In the genomic region with DNA sequence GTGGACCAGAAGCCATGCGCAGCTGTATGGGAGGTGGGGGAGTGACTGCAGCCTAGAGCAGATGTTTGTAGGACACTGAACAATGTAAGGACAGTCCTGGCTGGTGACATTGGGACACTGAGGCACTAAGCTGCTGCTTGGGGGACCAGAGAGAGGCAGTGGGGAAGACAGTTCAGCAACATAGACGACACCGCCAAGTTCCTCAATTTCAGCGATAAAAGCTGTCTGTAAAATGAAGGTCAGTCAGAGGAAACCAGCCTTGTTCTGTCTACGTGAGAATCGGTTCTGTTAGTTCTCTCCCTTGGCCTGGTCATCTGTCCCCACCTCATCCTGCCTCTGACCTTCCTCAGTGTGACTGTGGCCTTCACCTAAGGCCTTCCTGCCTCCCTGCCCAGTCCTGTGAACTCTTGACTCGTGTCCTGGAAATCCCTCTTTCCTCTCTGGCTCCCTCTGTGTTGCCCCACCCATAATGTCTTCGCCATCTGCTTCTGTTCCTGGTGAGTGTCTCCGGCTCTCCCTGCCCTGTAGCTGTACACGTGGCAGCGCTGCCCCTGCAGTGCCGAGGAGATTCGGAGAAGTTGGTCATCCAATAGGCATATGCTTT, we compare ENCODE assay signal across 12 mouse cellular contexts. TPM values are rescaled to one million over a fixed set of nuclear protein-coding genes. Genes with fewer than 3 reads are reported as not detected.
DNase-seq lines count a peak whose midpoint lies in the region.
"Had no signal": no experiment of that assay in that cellular context is flagged by ENCODE, and none has a peak within 500 bp of the region (broad histone marks: within the 10 kb centered on the region; RNA-seq: fewer than 3 reads in every experiment).

No protein-coding gene starts in this region.

- peak; percentile 65 for DNase-seq in adrenal gland, adult 8-10 months
- no peak for DNase-seq in adrenal gland, postnatal 4 days (ENCODE audit: low spot score in 2 of 2)
- DNase-seq in 416B (ENCODE audit: low read depth): peak; percentile 39
- DNase-seq in gastrocnemius, postnatal 25 days: peak; percentile 75
- DNase-seq in heart, postnatal 4 days: peak; percentile 60
- DNase-seq in thymus, postnatal 0 days (ENCODE audit: low spot score): no peak
- DNase-seq in layer of hippocampus, adult 9-10 months (ENCODE audit: low spot score): no peak
- DNase-seq in embryo, embryonic 10.5 days (ENCODE audit: low spot score): no peak
- DNase-seq: B cell, adult 2 months had no signal

RNA-seq across cellular contexts. Expression of gene C1qtnf6, which starts 11.0 kb away (rescaled TPM):
- 10 to 100 TPM; 19.3 to 41.2 (median 31.8) TPM for total RNA-seq in adrenal gland, adult 8-10 months (2022)
- total RNA-seq in adrenal gland, postnatal 4 days (2021): 10 to 100 TPM; 81.8 to 93.0 TPM
- total RNA-seq in gastrocnemius, postnatal 25 days (2021): 10 to 100 TPM; 16.4 to 16.8 TPM
- 10 to 100 TPM; 63.6 to 64.5 TPM for total RNA-seq in heart, postnatal 4 days (2021)
- 6.5 and 9.1 TPM in 2 replicates for polyA plus RNA-seq in thymus, postnatal 0 days (2015; fragmentation: Nextera tagmentation; extraction: Ambion mirVana)

RNA-seq across cellular contexts. Expression of gene Sstr3, which starts 24.3 kb away (rescaled TPM):
- total RNA-seq in adrenal gland, adult 8-10 months (2022): under 1 TPM; 0.31 to 0.91 (median 0.49) TPM
- 1 to 10 TPM in 1 of 2 experiments, under 1 TPM in 1; 0.79 to 1.3 TPM for total RNA-seq in adrenal gland, postnatal 4 days (2021)
- total RNA-seq in gastrocnemius, postnatal 25 days (2021): not detected
- total RNA-seq in heart, postnatal 4 days (2021): under 1 TPM; 0.07 TPM
- 0.03 and 0.05 TPM in 2 replicates for polyA plus RNA-seq in thymus, postnatal 0 days (2015; fragmentation: Nextera tagmentation; extraction: Ambion mirVana)
- polyA plus RNA-seq: limb, embryonic 11.5 days had no signal

RNA-seq across cellular contexts. Expression of gene Il2rb, which starts 25.1 kb away (rescaled TPM):
- total RNA-seq in adrenal gland, adult 8-10 months (2022): 1 to 10 TPM; 1.2 to 2.7 (median 1.9) TPM
- 1 to 10 TPM in 1 of 2 experiments, under 1 TPM in 1; 0.64 to 1.3 TPM for total RNA-seq in adrenal gland, postnatal 4 days (2021)
- total RNA-seq in gastrocnemius, postnatal 25 days (2021): not detected
- total RNA-seq in heart, postnatal 4 days (2021): under 1 TPM; 0.27 to 0.41 TPM
- 10.3 and 12.2 TPM in 2 replicates for polyA plus RNA-seq in thymus, postnatal 0 days (2015; fragmentation: Nextera tagmentation; extraction: Ambion mirVana)
- polyA plus RNA-seq: limb, embryonic 11.5 days; midbrain, embryonic 10.5 days had no signal

RNA-seq across cellular contexts. Expression of gene Tmprss6, which starts 51.8 kb away (rescaled TPM):
- total RNA-seq in adrenal gland, adult 8-10 months (2022): 1 to 10 TPM; 1.1 to 2.8 (median 2.0) TPM
- total RNA-seq in adrenal gland, postnatal 4 days (2021): 10 to 100 TPM in 1 of 2 experiments, 1 to 10 TPM in 1; 1.8 to 22.4 TPM
- total RNA-seq in gastrocnemius, postnatal 25 days (2021): not detected
- not detected for total RNA-seq in heart, postnatal 4 days (2021)
- 0.12 and 0.39 TPM in 2 replicates for polyA plus RNA-seq in thymus, postnatal 0 days (2015; fragmentation: Nextera tagmentation; extraction: Ambion mirVana)
- polyA plus RNA-seq: inflammation-experienced regulatory T-cells, adult 6 months had no signal

RNA-seq across cellular contexts. Expression of gene Rac2, which starts 52.4 kb away (rescaled TPM):
- 10 to 100 TPM in 2 of 4 experiments, 1 to 10 TPM in 2; 4.2 to 19.0 (median 7.7) TPM for total RNA-seq in adrenal gland, adult 8-10 months (2022)
- 10 to 100 TPM in 1 of 2 experiments, 1 to 10 TPM in 1; 9.4 to 10.4 TPM for total RNA-seq in adrenal gland, postnatal 4 days (2021)
- total RNA-seq in gastrocnemius, postnatal 25 days (2021): 1 to 10 TPM in 1 of 2 experiments, under 1 TPM in 1; 0.43 to 3.4 TPM
- total RNA-seq in heart, postnatal 4 days (2021): 1 to 10 TPM; 2.1 to 2.6 TPM
- 662 and 779 TPM in 2 replicates for polyA plus RNA-seq in thymus, postnatal 0 days (2015; fragmentation: Nextera tagmentation; extraction: Ambion mirVana)

Comparison
In these comparisons a context has a peak if more than half of its experiments do, and no peak if none do; other contexts are left out.
1. DNase-seq: peak in adrenal gland, adult 8-10 months (single experiment), 416B (single experiment), gastrocnemius, postnatal 25 days (single experiment) and heart, postnatal 4 days (single experiment); none in adrenal gland, postnatal 4 days (0 of 2), thymus, postnatal 0 days (single experiment), layer of hippocampus, adult 9-10 months (single experiment) and embryo, embryonic 10.5 days (single experiment).